Comparison of ENCODE assay signal across 10 mouse cellular contexts in the genomic region with DNA sequence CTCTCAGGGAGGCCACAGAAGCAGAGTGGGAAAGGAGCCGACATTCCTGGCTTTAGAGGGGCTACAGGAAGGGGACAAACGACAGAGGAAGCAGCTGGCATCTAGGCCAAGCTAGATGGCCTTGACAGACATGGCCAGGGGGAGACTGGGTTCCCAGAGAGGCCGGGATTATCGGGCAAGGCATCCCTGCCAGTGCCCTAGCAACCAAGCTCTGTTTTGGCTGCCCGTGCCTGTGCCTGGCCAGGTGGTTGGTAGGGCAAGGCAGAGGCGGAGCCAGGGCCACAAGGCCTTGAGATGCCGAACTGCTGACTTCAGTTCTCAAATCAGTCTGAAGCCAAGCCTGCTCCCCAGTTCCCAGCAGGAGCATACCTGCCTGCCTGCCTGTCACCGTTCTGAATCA.
DNase-seq lines count a peak whose midpoint lies in the region; ATAC-seq lines count a peak whose summit lies in the region.
"Had no signal": no experiment of that assay in that cellular context is flagged by ENCODE, and none has a peak within 500 bp of the region (broad histone marks: within the 10 kb centered on the region; RNA-seq: fewer than 3 reads in every experiment).

No protein-coding gene starts in this region.

- H3K27me3 ChIP-seq in heart, embryonic 11.5 days (ENCODE audit: control insufficient read depth, insufficient read depth, low read length), result peaks cover 2% of the 10 kb centered on the region; the same call in 1 of the 2 replicates
- H3K27me3 ChIP-seq in limb, embryonic 15.5 days, result no peaks in the 10 kb centered on the region; the same call in 1 of the 2 replicates
- 0 out of 2 replicates have a peak, but pooled peaks cover 3% of the 10 kb centered on the region for H3K27me3 ChIP-seq in midbrain, embryonic 15.5 days (replicated peaks)
- no peaks in the 10 kb centered on the region for H3K27me3 ChIP-seq in midbrain, embryonic 16.5 days (ENCODE audit: control insufficient read depth, insufficient read depth, low read depth, low read length)

- H3K4me3 ChIP-seq in heart, embryonic 11.5 days (ENCODE audit: low read depth, low read length), result no peak overlapping the region
- no peak overlapping the region for H3K4me3 ChIP-seq in limb, embryonic 15.5 days
- H3K4me3 ChIP-seq in midbrain, embryonic 15.5 days, result no peak overlapping the region
- no peak overlapping the region for H3K4me3 ChIP-seq in midbrain, embryonic 16.5 days (ENCODE audit: low read depth, low read length)
- H3K4me3 ChIP-seq: hindbrain, embryonic 12.5 days had no signal

- ATAC-seq in heart, embryonic 11.5 days (replicated peaks; ENCODE audit: insufficient number of reproducible peaks, low FRiP score, low TSS enrichment), result no peak
- no peak for ATAC-seq in limb, embryonic 15.5 days (ENCODE audit: insufficient number of reproducible peaks, low FRiP score, low TSS enrichment, low read depth)
- no peak for ATAC-seq in midbrain, embryonic 15.5 days (replicated peaks)
- no peak for ATAC-seq in midbrain, embryonic 16.5 days

- peaks cover 29% of the 10 kb centered on the region for H3K4me1 ChIP-seq in heart, embryonic 11.5 days (ENCODE audit: control insufficient read depth, insufficient read depth, low read length)
- peaks cover 44% of the 10 kb centered on the region for H3K4me1 ChIP-seq in limb, embryonic 15.5 days
- peaks cover 9% of the 10 kb centered on the region; the same call in 1 of the 2 replicates for H3K4me1 ChIP-seq in midbrain, embryonic 15.5 days
- peaks cover 5% of the 10 kb centered on the region; the same call in 1 of the 2 replicates for H3K4me1 ChIP-seq in midbrain, embryonic 16.5 days (ENCODE audit: control insufficient read depth, insufficient read depth, low read length)

- no peaks in the 10 kb centered on the region for H3K36me3 ChIP-seq in heart, embryonic 11.5 days (ENCODE audit: control insufficient read depth, insufficient read depth, low read length)
- no peaks in the 10 kb centered on the region for H3K36me3 ChIP-seq in limb, embryonic 15.5 days
- no peaks in the 10 kb centered on the region for H3K36me3 ChIP-seq in midbrain, embryonic 15.5 days (replicated peaks)
- H3K36me3 ChIP-seq in midbrain, embryonic 16.5 days (ENCODE audit: control insufficient read depth, insufficient read depth, low read length), result no peaks in the 10 kb centered on the region
- H3K36me3 ChIP-seq: hindbrain, embryonic 12.5 days had no signal

- peak; percentile 96 for DNase-seq in heart, adult 11 months
- peak; percentile 84 for DNase-seq in adrenal gland, adult 2 months
- peak; percentile 23 to 26 for DNase-seq in cerebellum, postnatal 36 days
- no peak for DNase-seq in spleen, adult 12 weeks (ENCODE audit: low spot score)
- DNase-seq: spleen, adult 18-20 months had no signal

- no peak overlapping the region for H3K4me2 ChIP-seq in heart, embryonic 11.5 days
- H3K4me2 ChIP-seq in limb, embryonic 15.5 days, result no peak overlapping the region
- H3K4me2 ChIP-seq in midbrain, embryonic 15.5 days, result no peak overlapping the region
- no peak overlapping the region for H3K4me2 ChIP-seq in midbrain, embryonic 16.5 days (ENCODE audit: low read length)
- H3K4me2 ChIP-seq: hindbrain, embryonic 12.5 days had no signal

- no peaks in the 10 kb centered on the region for H3K9me3 ChIP-seq in heart, embryonic 11.5 days (replicated peaks; ENCODE audit: control insufficient read depth, low read length)
- H3K9me3 ChIP-seq in limb, embryonic 15.5 days, result no peaks in the 10 kb centered on the region
- H3K9me3 ChIP-seq in midbrain, embryonic 15.5 days, result no peaks in the 10 kb centered on the region
- H3K9me3 ChIP-seq in midbrain, embryonic 16.5 days (replicated peaks; ENCODE audit: control insufficient read depth, low read length, poor library complexity, severe bottlenecking), result no peaks in the 10 kb centered on the region
- H3K9me3 ChIP-seq: hindbrain, embryonic 12.5 days had no signal

- no peak overlapping the region for H3K9ac ChIP-seq in heart, embryonic 11.5 days (ENCODE audit: low read depth, low read length)
- H3K9ac ChIP-seq in limb, embryonic 15.5 days, result no peak overlapping the region
- H3K9ac ChIP-seq in midbrain, embryonic 15.5 days, result no peak overlapping the region
- H3K9ac ChIP-seq in midbrain, embryonic 16.5 days (ENCODE audit: low read depth, low read length), result no peak overlapping the region
- H3K9ac ChIP-seq: hindbrain, embryonic 12.5 days had no signal

- WGBS in heart, embryonic 11.5 days (ENCODE audit: insufficient replicate concordance), result 46% methylated on average over 8 of the region's 8 CpGs
- WGBS in limb, embryonic 15.5 days, result 36% methylated on average over 8 of the region's 8 CpGs
- WGBS in midbrain, embryonic 15.5 days, result 63% methylated on average over 8 of the region's 8 CpGs
- WGBS in midbrain, embryonic 16.5 days, result 66% methylated on average over 8 of the region's 8 CpGs

- no peak overlapping the region for H3K27ac ChIP-seq in heart, embryonic 11.5 days (ENCODE audit: low read depth, low read length)
- H3K27ac ChIP-seq in limb, embryonic 15.5 days, result peak overlapping the region; percentile 69
- no peak overlapping the region for H3K27ac ChIP-seq in midbrain, embryonic 15.5 days
- no peak overlapping the region for H3K27ac ChIP-seq in midbrain, embryonic 16.5 days (ENCODE audit: low read length)
- H3K27ac ChIP-seq: hindbrain, embryonic 12.5 days had no signal
